Mouse (Mus musculus): ENCODE measurements around the gene Fyn. TPM values are rescaled to one million over a fixed set of nuclear protein-coding genes. Genes with fewer than 3 reads are reported as not detected.

Gene Fyn
- polyA plus RNA-seq, 1 experiment from 2014 or later = 70.3 TPM

DNA sequence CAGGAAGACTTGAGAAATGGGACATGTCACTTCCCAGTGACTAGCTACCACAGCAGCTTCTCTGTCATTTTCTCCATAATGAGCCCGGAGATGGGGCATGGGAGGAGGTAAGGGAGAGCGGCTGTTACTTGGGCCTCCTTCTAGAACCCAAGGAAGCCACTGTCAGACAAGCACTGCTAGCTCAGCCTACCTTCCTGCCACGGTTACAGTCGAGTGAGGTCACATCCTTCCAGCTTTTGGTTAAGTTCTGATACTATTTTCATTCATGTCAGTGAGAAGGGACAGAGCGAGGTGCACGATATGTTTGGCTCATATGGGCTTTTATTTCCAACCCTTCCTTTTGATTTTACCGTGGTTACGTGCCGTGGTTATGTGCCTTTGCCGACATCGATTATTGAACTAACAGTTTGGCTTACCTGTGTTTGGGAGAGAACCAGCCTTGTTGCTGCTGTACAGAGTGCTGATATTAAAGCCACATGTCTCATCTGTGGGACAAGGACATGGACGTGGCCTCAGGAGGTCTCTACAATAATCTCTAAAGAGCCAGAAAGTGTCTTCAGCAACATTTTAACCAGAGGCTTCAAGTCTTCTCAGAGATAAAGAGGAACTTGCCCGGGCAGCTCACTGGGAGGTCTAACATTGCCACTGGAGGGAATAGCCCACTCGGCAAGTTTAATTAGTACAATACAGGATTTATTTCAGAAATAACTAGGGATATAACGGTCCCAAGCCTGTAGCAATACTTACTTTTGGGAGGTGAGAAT lies 87.4 kb downstream of the Fyn start:
- H3K4me2 ChIP-seq = no peak overlapping the region
- no peaks in the 10 kb centered on the region for H3K27me3 ChIP-seq (replicated peaks)
- 83% methylated on average over 15 of the region's 15 CpGs for WGBS
- H3K9me3 ChIP-seq = no peaks in the 10 kb centered on the region
- peaks cover 59% of the 10 kb centered on the region for H3K4me1 ChIP-seq
- H3K4me3 ChIP-seq = no peak overlapping the region
- no peak overlapping the region for H3K9ac ChIP-seq
- no peak overlapping the region for H3K27ac ChIP-seq
- H3K36me3 ChIP-seq (replicated peaks) = no peaks in the 10 kb centered on the region
- no peak for ATAC-seq (replicated peaks)

DNA sequence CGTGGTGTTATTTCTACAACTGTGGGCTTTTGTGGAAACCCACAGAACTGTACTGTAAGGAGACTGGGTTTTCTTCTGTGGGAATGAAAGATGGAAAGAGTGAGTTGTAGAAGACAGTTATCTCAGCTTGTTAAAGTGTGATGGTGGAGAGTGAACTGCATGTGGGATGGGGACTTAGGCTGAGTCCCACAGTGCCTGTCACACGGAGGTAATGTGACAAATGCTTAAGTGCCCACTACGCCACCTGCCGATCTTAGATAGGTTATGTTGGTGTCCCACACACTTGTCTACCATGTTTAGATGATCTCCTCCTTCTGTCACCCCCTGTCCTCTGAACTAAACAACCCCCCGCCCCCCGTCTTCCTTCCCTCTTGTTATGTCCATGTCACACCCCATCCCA lies 88.1 kb downstream of the Fyn start:
- no peak overlapping the region for H3K27ac ChIP-seq
- whole genome bisulfite sequencing = 91% methylated on average over 6 of the region's 6 CpGs
- no peaks in the 10 kb centered on the region for H3K27me3 ChIP-seq (replicated peaks)
- no peak for ATAC-seq (replicated peaks)
- H3K4me3 ChIP-seq = no peak overlapping the region
- H3K4me1 ChIP-seq = peaks cover 60% of the 10 kb centered on the region
- H3K9ac ChIP-seq = no peak overlapping the region
- no peaks in the 10 kb centered on the region for H3K9me3 ChIP-seq
- H3K4me2 ChIP-seq = no peak overlapping the region
- H3K36me3 ChIP-seq (replicated peaks) = no peaks in the 10 kb centered on the region

DNA sequence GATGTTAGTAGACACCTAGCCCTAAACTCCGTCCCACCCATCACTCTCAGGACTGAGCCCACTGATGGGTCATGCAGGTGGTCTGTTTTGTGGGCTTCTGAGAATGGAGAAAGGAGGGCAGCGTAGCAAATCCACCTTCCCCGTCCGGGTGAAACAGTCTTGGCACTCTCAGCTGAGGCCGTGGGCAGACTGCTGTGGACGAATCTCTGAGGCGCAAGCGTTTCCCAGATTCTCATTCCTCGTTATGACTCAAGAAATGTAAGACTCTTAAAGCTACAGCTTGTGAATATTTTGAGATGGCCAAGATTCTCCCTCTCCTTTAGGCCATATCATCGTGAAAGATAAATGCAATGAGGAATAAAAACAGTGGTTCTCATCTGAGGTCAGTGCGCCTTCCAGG lies 88.6 kb downstream of the Fyn start:
- Histone ChIP-seq H3K27ac (no peak overlapping the region), H3K4me1 (peaks cover 60% of the 10 kb centered on the region)

GRCm38 (mm10) chr10:39458766-39459699 lies 90.4 kb downstream of the Fyn start:
- 59% methylated on average over 13 of the region's 13 CpGs for WGBS
- Histone ChIP-seq H3K27ac (no peak overlapping the region), H3K4me3 (no peak overlapping the region), H3K36me3 (replicated peaks) (no peaks in the 10 kb centered on the region), H3K9ac (no peak overlapping the region), H3K4me2 (no peak overlapping the region), H3K27me3 (replicated peaks) (no peaks in the 10 kb centered on the region), H3K9me3 (no peaks in the 10 kb centered on the region), H3K4me1 (peaks cover 65% of the 10 kb centered on the region)
- peak; percentile 40 for ATAC-seq (replicated peaks)

More for the DNA sequence above, 88.6 kb downstream of the Fyn start:
- ATAC-seq (replicated peaks) = no peak
- no peaks in the 10 kb centered on the region for H3K27me3 ChIP-seq (replicated peaks)
- WGBS = 89% methylated on average over 11 of the region's 11 CpGs
- H3K4me3 ChIP-seq = no peak overlapping the region
- H3K4me2 ChIP-seq = no peak overlapping the region
- H3K36me3 ChIP-seq (replicated peaks) = no peaks in the 10 kb centered on the region
- no peak overlapping the region for H3K9ac ChIP-seq
- no peaks in the 10 kb centered on the region for H3K9me3 ChIP-seq

GRCm38 (mm10) chr10:39460621-39461020 lies 92.0 kb downstream of the Fyn start:
- Histone ChIP-seq H3K9ac (no peak overlapping the region), H3K4me3 (no peak overlapping the region)
- 45% methylated on average over 2 of the region's 2 CpGs for WGBS

DNA sequence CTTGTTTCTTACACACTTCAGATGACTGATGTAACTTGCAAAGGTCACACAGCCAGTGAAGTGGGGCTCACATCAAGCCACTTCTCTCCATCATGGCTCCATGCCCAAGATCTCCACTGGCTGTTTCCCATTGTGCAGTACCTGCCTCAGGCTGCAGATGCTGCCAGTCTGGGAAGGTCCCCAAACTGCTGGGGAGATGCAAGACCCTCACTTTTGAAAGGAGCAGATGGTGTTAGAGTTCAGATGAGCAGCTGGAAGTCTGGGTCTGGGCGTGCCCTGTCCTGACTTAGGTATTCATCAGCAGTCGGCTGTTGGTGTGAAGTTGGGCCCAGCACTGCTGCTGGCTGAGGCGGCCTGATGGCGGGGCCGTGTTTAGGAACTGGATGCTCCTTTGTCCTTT lies 93.3 kb downstream of the Fyn start:
- no peaks in the 10 kb centered on the region for H3K9me3 ChIP-seq
- peaks cover 69% of the 10 kb centered on the region for H3K4me1 ChIP-seq
- H3K27ac ChIP-seq = no peak overlapping the region
- H3K27me3 ChIP-seq (replicated peaks) = no peaks in the 10 kb centered on the region
- ATAC-seq (replicated peaks) = no peak
- H3K4me3 ChIP-seq = no peak overlapping the region
- no peak overlapping the region for H3K9ac ChIP-seq
- H3K4me2 ChIP-seq = no peak overlapping the region
- H3K36me3 ChIP-seq (replicated peaks) = no peaks in the 10 kb centered on the region
- WGBS = 31% methylated on average over 5 of the region's 5 CpGs

More at GRCm38 (mm10) chr10:39460621-39461020, 92.0 kb downstream of the Fyn start:
- no peak for ATAC-seq (replicated peaks)
- Histone ChIP-seq H3K27ac (no peak overlapping the region), H3K4me2 (no peak overlapping the region), H3K9me3 (no peaks in the 10 kb centered on the region), H3K36me3 (replicated peaks) (no peaks in the 10 kb centered on the region), H3K27me3 (replicated peaks) (no peaks in the 10 kb centered on the region), H3K4me1 (peaks cover 65% of the 10 kb centered on the region)

- ATAC-seq (replicated peaks) = no peak
- Histone ChIP-seq H3K4me3 (no peak overlapping the region), H3K4me1 (peaks cover 61% of the 10 kb centered on the region), H3K36me3 (replicated peaks) (no peaks in the 10 kb centered on the region), H3K27me3 (replicated peaks) (no peaks in the 10 kb centered on the region), H3K4me2 (no peak overlapping the region), H3K9ac (no peak overlapping the region), H3K9me3 (no peaks in the 10 kb centered on the region), H3K27ac (peak overlapping the region; percentile 17; the same call in 1 of the 2 replicates)
- WGBS = 61% methylated on average over 8 of the region's 8 CpGs
Measured at GRCm38 (mm10) chr10:39462711-39463110, 94.1 kb downstream of the Fyn start.

- Histone ChIP-seq H3K36me3 (replicated peaks) (no peaks in the 10 kb centered on the region), H3K4me3 (no peak overlapping the region), H3K4me2 (no peak overlapping the region), H3K9ac (no peak overlapping the region), H3K9me3 (no peaks in the 10 kb centered on the region), H3K4me1 (peaks cover 44% of the 10 kb centered on the region), H3K27me3 (replicated peaks) (no peaks in the 10 kb centered on the region), H3K27ac (no peak overlapping the region)
- ATAC-seq (replicated peaks) = no peak
- WGBS = 92% methylated on average over 5 of the region's 5 CpGs
Measured at GRCm38 (mm10) chr10:39464383-39464782, 95.7 kb downstream of the Fyn start.

DNA sequence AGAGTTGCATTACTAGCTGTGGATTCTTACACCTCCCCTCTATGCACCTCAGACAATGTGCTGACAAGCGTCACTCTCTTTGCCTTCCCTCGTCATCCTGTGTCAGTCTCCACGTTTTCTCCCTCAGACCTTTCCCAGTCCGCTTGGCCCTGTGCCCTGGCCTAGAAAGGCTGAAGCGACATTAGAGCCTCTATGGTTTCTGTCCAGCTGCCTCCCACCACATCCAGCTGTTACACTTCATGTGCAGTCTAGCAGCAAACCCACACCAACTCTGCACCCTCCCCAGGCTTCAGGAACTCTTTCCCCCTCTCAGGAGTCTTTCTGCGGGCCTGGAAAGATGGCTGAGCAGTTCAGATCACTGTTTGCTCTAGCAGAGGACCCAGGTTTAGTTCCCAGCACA lies 98.7 kb downstream of the Fyn start:
- Histone ChIP-seq H3K27ac (no peak overlapping the region), H3K4me2 (no peak overlapping the region), H3K4me1 (peaks cover 37% of the 10 kb centered on the region), H3K9me3 (no peaks in the 10 kb centered on the region), H3K4me3 (no peak overlapping the region), H3K9ac (no peak overlapping the region), H3K36me3 (replicated peaks) (no peaks in the 10 kb centered on the region), H3K27me3 (replicated peaks) (no peaks in the 10 kb centered on the region)
- ATAC-seq (replicated peaks) = no peak
- 72% methylated on average over 6 of the region's 6 CpGs for WGBS

GRCm38 (mm10) chr10:39467821-39468220 lies 99.2 kb downstream of the Fyn start:
- Histone ChIP-seq H3K36me3 (replicated peaks) (no peaks in the 10 kb centered on the region), H3K9ac (no peak overlapping the region), H3K27me3 (replicated peaks) (no peaks in the 10 kb centered on the region), H3K4me2 (no peak overlapping the region), H3K4me3 (no peak overlapping the region), H3K27ac (no peak overlapping the region), H3K9me3 (no peaks in the 10 kb centered on the region), H3K4me1 (peaks cover 34% of the 10 kb centered on the region)
- ATAC-seq (replicated peaks) = no peak
- 88% methylated on average over 7 of the region's 7 CpGs for WGBS

DNA sequence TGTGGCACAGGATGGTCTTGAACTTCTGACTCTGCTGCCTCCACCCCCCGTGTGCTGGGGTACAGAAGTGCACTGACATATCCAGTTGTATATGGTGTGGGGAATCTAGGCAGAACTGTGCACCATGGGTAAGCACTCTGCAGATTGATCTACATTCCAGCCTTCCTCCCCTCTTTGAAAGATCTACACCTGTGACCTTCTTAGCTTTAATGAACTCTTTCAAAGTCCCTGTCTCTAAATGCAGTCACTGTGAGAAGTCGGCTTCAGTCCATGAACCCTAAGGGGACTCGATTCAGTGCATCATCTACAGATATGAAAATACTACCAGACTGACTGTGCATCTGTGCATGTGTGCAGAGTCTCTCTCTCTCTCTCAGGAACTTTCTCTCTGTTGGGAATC lies 99.9 kb downstream of the Fyn start:
- H3K9me3 ChIP-seq = no peaks in the 10 kb centered on the region
- no peak overlapping the region for H3K27ac ChIP-seq
- 91% methylated on average over 3 of the region's 3 CpGs for WGBS
- H3K36me3 ChIP-seq (replicated peaks) = no peaks in the 10 kb centered on the region
- H3K27me3 ChIP-seq (replicated peaks) = no peaks in the 10 kb centered on the region
- H3K4me3 ChIP-seq = no peak overlapping the region
- H3K4me2 ChIP-seq = no peak overlapping the region
- ATAC-seq (replicated peaks) = no peak
- H3K9ac ChIP-seq = no peak overlapping the region
- H3K4me1 ChIP-seq = peaks cover 33% of the 10 kb centered on the region

DNA sequence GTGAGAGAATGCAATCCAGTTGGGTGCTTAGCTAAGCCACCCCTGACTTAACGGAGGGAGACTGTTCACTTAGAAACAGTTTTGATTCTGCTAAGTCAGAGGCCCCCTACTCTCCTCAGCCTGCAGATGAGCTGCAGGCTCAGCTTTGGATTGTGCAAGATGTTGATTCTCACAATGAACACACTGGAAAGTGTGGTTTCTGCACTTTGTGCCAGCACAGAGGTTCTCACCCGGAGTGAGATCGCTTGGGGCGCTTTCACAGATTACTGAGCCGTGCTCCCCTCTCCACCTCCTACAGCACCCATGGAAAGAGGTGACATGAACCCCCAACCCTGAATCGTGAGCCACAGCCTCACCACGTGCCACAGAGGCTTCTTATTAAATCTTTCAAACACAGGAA lies 100.7 kb downstream of the Fyn start:
- Histone ChIP-seq H3K27me3 (replicated peaks) (no peaks in the 10 kb centered on the region), H3K9ac (no peak overlapping the region), H3K9me3 (no peaks in the 10 kb centered on the region), H3K4me2 (no peak overlapping the region), H3K27ac (no peak overlapping the region), H3K36me3 (replicated peaks) (no peaks in the 10 kb centered on the region), H3K4me1 (peaks cover 30% of the 10 kb centered on the region), H3K4me3 (no peak overlapping the region)
- 86% methylated on average over 7 of the region's 7 CpGs for WGBS
- no peak for ATAC-seq (replicated peaks)
